ENCODE assay signal across 8 mouse cellular contexts in genomic region chr10:80320340-80320760, GRCm38 (mm10). TPM values are rescaled to one million over a fixed set of nuclear protein-coding genes. Genes with fewer than 3 reads are reported as not detected.
DNase-seq lines count a peak whose midpoint lies in the region; ATAC-seq and TF ChIP-seq lines count a peak whose summit lies in the region.

TSS of gene 2310011J03Rik (minus strand) at chr10:80320537.

- DNase-seq in gastrocnemius, postnatal 10 days, result peak; percentile 90
- peak; percentile 97 for DNase-seq in induced T-regulatory cell, adult 2 months (ENCODE audit: low read depth)
- DNase-seq in left cerebral cortex, adult 9 months (ENCODE audit: low spot score in 2 of 2), result peak; percentile 79 to 91
- peak; percentile 94 for DNase-seq in right cerebral cortex, postnatal 14 days
- peak; percentile 89 to 95 for DNase-seq in urinary bladder, postnatal 36 days (ENCODE audit: low spot score in 2 of 2)

- H3K27ac ChIP-seq in cortical plate, adult 2 months (ENCODE audit: insufficient read depth, low read length), result no peak within 1 kb of the TSS

- TF ChIP-seq POLR2A in cortical plate, adult 2 months (IDR thresholded peaks at IDR 0.05; ENCODE audit: extremely low read depth, insufficient read depth, low read length), result peak; percentile 59; the same call in 1 of the 2 replicates

- peaks cover 5% of the 10 kb centered on the region for H3K4me1 ChIP-seq in cortical plate, adult 2 months (ENCODE audit: control insufficient read depth, insufficient read depth, low read length)

- peak within 1 kb of the TSS; percentile 59 for H3K4me3 ChIP-seq in cortical plate, adult 2 months (ENCODE audit: insufficient read depth, low read length)

- TF ChIP-seq CTCF in cortical plate, adult 2 months (IDR thresholded peaks at IDR 0.05; ENCODE audit: extremely low read depth, insufficient read depth, low read length), result no peak

- ATAC-seq in activated CD4-positive, CD25-positive, alpha-beta regulatory T cell, adult 4 months, result peak; percentile 88
- ATAC-seq in megakaryocyte progenitor cell, adult 5-6 weeks (replicated peaks; ENCODE audit: poor library complexity), result peak; percentile 67

RNA-seq across cellular contexts. Expression of gene 2310011J03Rik, which starts in this region (rescaled TPM):
- polyA plus RNA-seq in activated CD4-positive, CD25-positive, alpha-beta regulatory T cell, adult 4 months (2017; shearing (Covaris generic)), result 10 to 100 TPM; 44.0 to 54.5 TPM
- polyA plus RNA-seq in cortical plate, adult 2 months (2012; rRNA removed), result 51.9 and 52.3 TPM in 2 replicates
- total RNA-seq in gastrocnemius, postnatal 10 days (2021), result 10 to 100 TPM; 10.5 to 13.1 TPM
- total RNA-seq in megakaryocyte progenitor cell, adult 5-6 weeks (2015), result 22.9 and 24.2 TPM in 2 replicates
- total RNA-seq in megakaryocyte progenitor cell, adult 5-6 weeks (2017), result 15.7 and 16.8 TPM in 2 replicates
